Mouse (Mus musculus): Measurements from ENCODE around the gene Cpne5. TPM values are rescaled to one million over a fixed set of nuclear protein-coding genes. Genes with fewer than 3 reads are reported as not detected.
A peak's percentile ranks its signal among the peaks of the same experiment; 100 is the strongest.
"Not testable (repeated sequence)": the region's sequence is repeated elsewhere in the genome, so short reads cannot be mapped to it uniquely, and the experiment has no call there.

Cpne5 gene
- polyA plus RNA-seq, 1 experiment from 2014 or later, result 38.1 TPM

GRCm38 (mm10) chr17:29267931-29268681, 30.1 kb upstream of the Cpne5 start:
- H3K9ac ChIP-seq, result peak overlapping the region; percentile 80
- no peak for DNase-seq (ENCODE audit: low spot score)
- peaks cover 12% of the 10 kb centered on the region for H3K4me1 ChIP-seq (replicated peaks; ENCODE audit: control insufficient read depth, insufficient read depth, low read length)
- H3K36me3 ChIP-seq (replicated peaks; ENCODE audit: control insufficient read depth, insufficient read depth), result no peaks in the 10 kb centered on the region
- H3K27ac ChIP-seq, result peak overlapping the region; percentile 82
- H3K4me2 ChIP-seq (replicated peaks), result peak overlapping the region; percentile 57
- peak; percentile 4; the same call in 1 of the 2 replicates for ATAC-seq (ENCODE audit: low FRiP score)
- H3K9me3 ChIP-seq (ENCODE audit: control insufficient read depth, low read length), result no peaks in the 10 kb centered on the region
- 59% methylated on average over 6 of the region's 6 CpGs for WGBS
- no peaks in the 10 kb centered on the region for H3K27me3 ChIP-seq (ENCODE audit: control insufficient read depth, insufficient read depth, low read length)
- peak overlapping the region; percentile 63 for H3K4me3 ChIP-seq (replicated peaks; ENCODE audit: low read length)

DNA sequence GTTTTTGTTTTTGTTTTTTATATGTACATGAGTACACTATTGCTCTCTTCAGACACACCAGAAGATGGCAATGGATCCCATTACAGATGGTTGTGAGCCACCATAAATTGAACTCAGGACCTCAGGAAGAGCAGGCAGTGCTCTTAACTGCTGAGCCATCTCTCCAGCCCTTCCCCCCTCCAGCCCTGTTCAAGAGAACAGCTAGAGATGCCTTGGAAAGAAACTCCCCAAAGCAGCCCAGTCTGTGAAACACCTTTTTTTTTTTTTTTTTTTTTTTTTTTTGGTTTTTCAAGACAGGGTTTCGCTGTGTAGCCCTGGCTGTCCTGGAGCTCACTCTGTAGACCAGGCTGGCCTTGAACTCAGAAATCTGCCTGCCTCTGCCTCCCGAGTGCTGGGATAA, 29.1 kb upstream of the Cpne5 start:
- H3K9ac ChIP-seq; H3K36me3 ChIP-seq (replicated peaks; ENCODE audit: control insufficient read depth, insufficient read depth); ATAC-seq (ENCODE audit: low FRiP score); H3K4me3 ChIP-seq (replicated peaks; ENCODE audit: low read length); H3K4me2 ChIP-seq (replicated peaks); DNase-seq (ENCODE audit: low spot score); H3K27me3 ChIP-seq (ENCODE audit: control insufficient read depth, insufficient read depth, low read length); H3K9me3 ChIP-seq (ENCODE audit: control insufficient read depth, low read length); H3K27ac ChIP-seq: not testable (repeated sequence)
- H3K4me1 ChIP-seq (replicated peaks; ENCODE audit: control insufficient read depth, insufficient read depth, low read length), result peaks cover 23% of the 10 kb centered on the region
- 97% methylated on average over 2 of the region's 2 CpGs for WGBS

- 89% methylated on average over 5 of the region's 5 CpGs for WGBS
- no peaks in the 10 kb centered on the region for H3K27me3 ChIP-seq (ENCODE audit: control insufficient read depth, insufficient read depth, low read length)
- H3K27ac ChIP-seq, result no peak overlapping the region
- ATAC-seq (ENCODE audit: low FRiP score), result no peak
- H3K9me3 ChIP-seq (ENCODE audit: control insufficient read depth, low read length), result no peaks in the 10 kb centered on the region
- H3K4me1 ChIP-seq (replicated peaks; ENCODE audit: control insufficient read depth, insufficient read depth, low read length), result peaks cover 19% of the 10 kb centered on the region
- H3K4me3 ChIP-seq (replicated peaks; ENCODE audit: low read length), result peak overlapping the region; percentile 71
- peak overlapping the region; percentile 61 for H3K4me2 ChIP-seq (replicated peaks)
- no peak for DNase-seq (ENCODE audit: low spot score)
- peak overlapping the region; percentile 73 for H3K9ac ChIP-seq
- peaks cover 12% of the 10 kb centered on the region; the same call in 1 of the 2 replicates for H3K36me3 ChIP-seq (replicated peaks; ENCODE audit: control insufficient read depth, insufficient read depth)
These were observed 26.8 kb upstream of the Cpne5 start for GRCm38 (mm10) chr17:29264760-29265159.

DNA sequence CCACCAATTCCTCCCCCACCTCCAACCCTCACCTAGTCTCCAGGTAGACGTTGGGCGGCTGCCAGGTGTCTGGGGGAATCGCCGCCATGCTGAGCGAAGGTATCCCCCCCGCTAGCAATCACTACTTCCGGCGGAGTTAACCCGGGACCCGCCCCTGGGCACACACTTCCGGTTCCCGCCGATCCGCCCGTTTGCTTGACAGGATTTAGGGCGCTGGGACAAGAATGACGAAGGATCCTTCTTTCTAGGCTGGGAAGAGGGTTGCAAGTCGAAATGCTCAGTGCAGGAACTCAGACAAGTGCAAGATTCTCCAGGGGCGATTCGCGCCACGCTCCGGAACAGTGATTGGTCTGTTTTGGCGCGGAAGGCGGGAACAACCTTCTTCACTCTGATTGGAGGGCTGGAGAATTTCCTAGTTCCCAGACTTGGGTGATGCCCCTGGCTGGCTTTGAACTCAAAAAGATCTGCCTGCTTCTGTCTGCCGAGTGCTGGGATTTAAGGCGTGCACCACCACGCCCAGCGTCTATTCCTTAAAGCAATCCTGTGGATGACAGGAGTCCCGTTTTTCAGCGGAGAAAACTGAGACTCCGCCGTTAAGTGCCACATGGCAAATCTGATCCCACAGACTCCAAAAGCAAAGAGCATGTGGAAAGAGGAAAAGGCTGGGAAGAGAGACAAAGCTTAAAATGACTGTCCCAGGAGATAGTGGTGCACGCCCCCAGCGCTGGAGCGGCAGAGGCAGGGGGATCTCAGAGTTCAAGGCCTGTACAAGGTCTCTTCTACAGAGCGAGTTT, 26.1 kb upstream of the Cpne5 start, which contains the start of gene Ppil1:
Gene Ppil1 (minus strand): TSS at position 347 of the 794 bp plus-strand sequence.
- WGBS, result 8% methylated on average over 38 of the region's 38 CpGs
- H3K36me3 ChIP-seq (replicated peaks; ENCODE audit: control insufficient read depth, insufficient read depth), result peaks cover 14% of the 10 kb centered on the region; the same call in 1 of the 2 replicates
- ATAC-seq (ENCODE audit: low FRiP score) (peak; percentile 71), DNase-seq (ENCODE audit: low spot score) (peak; percentile 81)
- H3K9me3 ChIP-seq (ENCODE audit: control insufficient read depth, low read length), result no peaks in the 10 kb centered on the region
- H3K4me2 ChIP-seq (replicated peaks), result peak within 1 kb of the TSS; percentile 61
- peak within 1 kb of the TSS; percentile 97 for H3K27ac ChIP-seq
- peak within 1 kb of the TSS; percentile 71 for H3K4me3 ChIP-seq (replicated peaks; ENCODE audit: low read length)
- peaks cover 14% of the 10 kb centered on the region for H3K4me1 ChIP-seq (replicated peaks; ENCODE audit: control insufficient read depth, insufficient read depth, low read length)
- H3K27me3 ChIP-seq (ENCODE audit: control insufficient read depth, insufficient read depth, low read length), result no peaks in the 10 kb centered on the region
- peak within 1 kb of the TSS; percentile 73 for H3K9ac ChIP-seq

DNA sequence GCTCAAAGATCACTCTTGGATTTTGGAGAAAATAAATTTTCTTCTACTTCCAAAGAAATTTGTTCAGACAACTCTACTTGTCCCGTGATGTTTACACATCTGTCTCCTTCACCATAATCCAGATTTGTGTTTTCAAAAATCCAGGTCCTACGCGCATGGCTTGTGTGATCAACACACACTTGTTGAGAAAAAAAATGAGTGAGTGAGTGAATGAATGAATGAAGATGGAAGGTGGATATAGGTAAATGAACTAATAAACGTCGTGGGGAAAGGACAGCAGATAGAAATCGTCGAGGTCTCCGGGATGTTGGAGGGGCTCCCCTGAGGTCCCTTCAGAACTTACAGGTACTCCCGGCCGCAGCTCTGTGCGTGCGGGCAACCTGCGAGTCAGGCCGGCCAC, 25.4 kb upstream of the Cpne5 start:
- Histone ChIP-seq H3K9me3 (ENCODE audit: control insufficient read depth, low read length) (no peaks in the 10 kb centered on the region), H3K4me3 (replicated peaks; ENCODE audit: low read length) (peak overlapping the region; percentile 71), H3K27me3 (ENCODE audit: control insufficient read depth, insufficient read depth, low read length) (no peaks in the 10 kb centered on the region), H3K27ac (peak overlapping the region; percentile 97), H3K9ac (peak overlapping the region; percentile 73), H3K4me2 (replicated peaks) (peak overlapping the region; percentile 61), H3K4me1 (replicated peaks; ENCODE audit: control insufficient read depth, insufficient read depth, low read length) (peaks cover 14% of the 10 kb centered on the region), H3K36me3 (replicated peaks; ENCODE audit: control insufficient read depth, insufficient read depth) (peaks cover 18% of the 10 kb centered on the region; the same call in 1 of the 2 replicates)
- DNase-seq (ENCODE audit: low spot score) (no peak), ATAC-seq (ENCODE audit: low FRiP score) (0 out of 2 replicates have a peak, but pooled peaks have one; percentile 10)
- WGBS, result 1% methylated on average over 14 of the region's 14 CpGs

- 56% methylated on average over 2 of the region's 2 CpGs for WGBS
- no peak for ATAC-seq (ENCODE audit: low FRiP score)
- H3K27ac ChIP-seq, result no peak overlapping the region
- H3K36me3 ChIP-seq (replicated peaks; ENCODE audit: control insufficient read depth, insufficient read depth), result peaks cover 28% of the 10 kb centered on the region
- DNase-seq (ENCODE audit: low spot score), result no peak
- H3K9ac ChIP-seq, result no peak overlapping the region; the same call in 1 of the 2 replicates
- peaks cover 14% of the 10 kb centered on the region for H3K4me1 ChIP-seq (replicated peaks; ENCODE audit: control insufficient read depth, insufficient read depth, low read length)
- no peaks in the 10 kb centered on the region for H3K9me3 ChIP-seq (ENCODE audit: control insufficient read depth, low read length)
- no peaks in the 10 kb centered on the region for H3K27me3 ChIP-seq (ENCODE audit: control insufficient read depth, insufficient read depth, low read length)
- H3K4me3 ChIP-seq (replicated peaks; ENCODE audit: low read length), result no peak overlapping the region
- peak overlapping the region; percentile 61 for H3K4me2 ChIP-seq (replicated peaks)
These were observed 24.3 kb upstream of the Cpne5 start for GRCm38 (mm10) chr17:29262259-29262649.

DNA sequence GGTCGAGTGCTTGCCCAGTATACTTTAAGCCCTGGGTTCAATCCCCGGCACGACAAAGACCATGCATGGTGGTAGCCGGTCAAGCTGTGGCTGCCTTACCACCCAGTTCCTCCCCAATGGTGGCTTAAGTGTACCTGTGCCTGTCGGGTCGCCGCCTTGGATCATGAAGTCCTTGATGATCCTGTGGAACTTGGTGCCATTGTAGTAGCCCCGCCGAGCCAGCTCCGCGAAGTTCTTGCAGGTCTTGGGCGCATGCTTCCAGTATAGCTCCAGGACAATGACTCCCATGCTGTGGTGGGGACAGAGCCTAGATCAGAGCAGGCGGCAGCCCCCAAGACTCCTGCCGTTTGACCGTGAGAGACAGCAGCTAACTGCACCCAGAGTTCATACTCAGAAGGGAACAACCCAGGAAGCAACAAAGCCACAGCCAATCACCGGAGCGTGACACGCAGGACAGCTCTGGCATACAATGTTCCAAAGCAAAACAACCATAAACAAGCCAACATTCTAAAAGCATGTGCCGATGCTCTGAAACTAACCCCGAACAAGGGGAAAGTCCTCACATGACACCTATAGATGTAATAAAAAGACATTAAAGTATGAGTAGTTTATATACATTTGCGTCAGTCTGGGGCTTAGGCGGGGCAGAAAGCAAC, 23.8 kb upstream of the Cpne5 start:
- Histone ChIP-seq H3K9ac (no peak overlapping the region; the same call in 1 of the 2 replicates), H3K4me2 (replicated peaks) (0 out of 2 replicates have a peak overlapping the region, but pooled peaks have one; percentile 61), H3K4me3 (replicated peaks; ENCODE audit: low read length) (no peak overlapping the region), H3K36me3 (replicated peaks; ENCODE audit: control insufficient read depth, insufficient read depth) (peaks cover 33% of the 10 kb centered on the region), H3K27me3 (ENCODE audit: control insufficient read depth, insufficient read depth, low read length) (no peaks in the 10 kb centered on the region), H3K27ac (no peak overlapping the region), H3K4me1 (replicated peaks; ENCODE audit: control insufficient read depth, insufficient read depth, low read length) (peaks cover 14% of the 10 kb centered on the region), H3K9me3 (ENCODE audit: control insufficient read depth, low read length) (no peaks in the 10 kb centered on the region)
- ATAC-seq (ENCODE audit: low FRiP score) (no peak), DNase-seq (ENCODE audit: low spot score) (no peak)
- WGBS, result 91% methylated on average over 22 of the region's 22 CpGs

DNA sequence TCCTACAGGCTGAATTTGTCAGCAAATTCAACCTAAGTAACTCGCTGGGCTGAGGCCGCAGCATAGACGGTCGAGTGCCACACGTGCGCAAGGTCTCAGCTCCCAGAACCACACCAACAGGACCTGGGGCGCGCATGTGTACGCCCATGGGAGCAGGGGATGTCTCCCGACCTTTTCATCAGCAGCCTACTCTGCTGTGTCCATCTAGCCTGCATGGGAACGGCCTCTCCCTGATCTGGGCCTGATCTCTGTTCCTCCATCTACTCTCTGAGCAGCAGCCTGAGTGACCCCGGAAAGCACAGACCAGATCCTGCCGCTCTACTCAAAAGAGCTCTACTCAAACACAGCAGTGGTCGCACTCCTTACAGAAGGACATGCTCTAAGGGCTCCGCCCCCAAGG, 22.5 kb upstream of the Cpne5 start:
- Histone ChIP-seq H3K9ac (no peak overlapping the region), H3K4me1 (replicated peaks; ENCODE audit: control insufficient read depth, insufficient read depth, low read length) (peaks cover 14% of the 10 kb centered on the region), H3K9me3 (ENCODE audit: control insufficient read depth, low read length) (no peaks in the 10 kb centered on the region), H3K4me3 (replicated peaks; ENCODE audit: low read length) (no peak overlapping the region), H3K27me3 (ENCODE audit: control insufficient read depth, insufficient read depth, low read length) (no peaks in the 10 kb centered on the region), H3K36me3 (replicated peaks; ENCODE audit: control insufficient read depth, insufficient read depth) (peaks cover 44% of the 10 kb centered on the region), H3K4me2 (replicated peaks) (no peak overlapping the region), H3K27ac (no peak overlapping the region)
- ATAC-seq (ENCODE audit: low FRiP score), result no peak
- WGBS, result 87% methylated on average over 15 of the region's 15 CpGs
- DNase-seq (ENCODE audit: low spot score), result no peak

DNA sequence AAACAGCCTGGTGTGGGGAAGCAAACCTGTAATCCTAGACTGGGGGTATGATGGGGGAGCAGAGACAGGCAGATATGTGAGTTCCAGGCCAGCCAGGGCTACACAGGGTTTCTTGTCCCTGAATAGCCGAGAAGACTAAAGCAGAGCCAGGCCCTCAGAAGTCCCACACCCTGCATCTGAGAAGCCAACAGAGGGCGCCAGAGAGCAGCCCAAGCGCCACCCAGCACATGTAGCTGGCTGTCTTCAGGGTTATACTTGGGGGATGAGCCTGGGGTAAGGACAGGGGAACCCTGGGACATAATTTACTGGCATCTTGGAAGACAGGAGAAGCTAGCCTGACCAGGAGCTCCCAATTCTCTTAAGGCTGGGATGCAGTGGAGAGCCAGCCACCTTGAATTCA, 21.5 kb upstream of the Cpne5 start:
- DNase-seq (ENCODE audit: low spot score) (peak; percentile 84), ATAC-seq (ENCODE audit: low FRiP score) (no peak)
- no peak overlapping the region for H3K27ac ChIP-seq
- H3K4me3 ChIP-seq (replicated peaks; ENCODE audit: low read length), result no peak overlapping the region
- no peak overlapping the region for H3K4me2 ChIP-seq (replicated peaks)
- peaks cover 14% of the 10 kb centered on the region for H3K4me1 ChIP-seq (replicated peaks; ENCODE audit: control insufficient read depth, insufficient read depth, low read length)
- no peak overlapping the region for H3K9ac ChIP-seq
- 5% methylated on average over 3 of the region's 3 CpGs for WGBS
- H3K9me3 ChIP-seq (ENCODE audit: control insufficient read depth, low read length), result no peaks in the 10 kb centered on the region
- no peaks in the 10 kb centered on the region for H3K27me3 ChIP-seq (ENCODE audit: control insufficient read depth, insufficient read depth, low read length)
- H3K36me3 ChIP-seq (replicated peaks; ENCODE audit: control insufficient read depth, insufficient read depth), result peaks cover 49% of the 10 kb centered on the region

Data from hindbrain, embryonic 14.5 days (tissue).